Mouse (Mus musculus) adrenal gland, adult 2 months (tissue): Measurements from ENCODE around the gene Tle1. TPM values are rescaled to one million over a fixed set of nuclear protein-coding genes. Genes with fewer than 3 reads are reported as not detected.

ENCODE experiments used
- DNase-seq: peaks from one replicate; pipeline ENCODE4 v3.0.0; 2021
- polyA plus RNA-seq: library from polyadenylated mRNA; depleted of rRNA; stranded (reverse); fragments of >200 nt; gene quantifications from 2 replicates; pipeline ENCODE4 v1.2.3, GENCODE M21; 2012
- total RNA-seq, 2 experiments: library from RNA; stranded (reverse); gene quantifications; 2 replicates each; pipeline ENCODE4 v1.2.3; 2021

Tle1 gene
- total and polyA plus RNA-seq, 3 experiments = 35.1 to 38.2 (median 37.2) TPM

- DNase-seq = no peak
Observed at GRCm38 (mm10) chr4:72165765-72166164, 35.0 kb downstream of the Tle1 start.

GRCm38 (mm10) chr4:72162445-72163218 lies 38.1 kb downstream of the Tle1 start:
- no peak for DNase-seq

- no peak for DNase-seq
Observed at GRCm38 (mm10) chr4:72160102-72160511, 40.6 kb downstream of the Tle1 start.

GRCm38 (mm10) chr4:72157931-72158371 lies 42.8 kb downstream of the Tle1 start:
- peak; percentile 7 for DNase-seq

- no peak for DNase-seq
Observed at GRCm38 (mm10) chr4:72150460-72151131, 50.1 kb downstream of the Tle1 start.

GRCm38 (mm10) chr4:72146003-72146402 lies 54.7 kb downstream of the Tle1 start:
- DNase-seq = no peak

GRCm38 (mm10) chr4:72144541-72144940 lies 56.2 kb downstream of the Tle1 start:
- peak; percentile 8 for DNase-seq

- DNase-seq = no peak
Observed at GRCm38 (mm10) chr4:72140706-72141105, 60.0 kb downstream of the Tle1 start.

GRCm38 (mm10) chr4:72139475-72140120 lies 61.1 kb downstream of the Tle1 start:
- peak; percentile 5 for DNase-seq

- DNase-seq = no peak
Observed at GRCm38 (mm10) chr4:72138264-72139080, 62.2 kb downstream of the Tle1 start.

GRCm38 (mm10) chr4:72132646-72133045 lies 68.1 kb downstream of the Tle1 start:
- no peak for DNase-seq

- DNase-seq = no peak
Observed at GRCm38 (mm10) chr4:72127596-72127995, 73.1 kb downstream of the Tle1 start.

- DNase-seq = no peak
Observed at GRCm38 (mm10) chr4:72124790-72125189, 75.9 kb downstream of the Tle1 start.

- no peak for DNase-seq
Observed at GRCm38 (mm10) chr4:72122837-72123236, 77.9 kb downstream of the Tle1 start.

- no peak for DNase-seq
Observed at GRCm38 (mm10) chr4:72122343-72122742, 78.4 kb downstream of the Tle1 start.

- DNase-seq = no peak
Observed at GRCm38 (mm10) chr4:72120050-72120449, 80.7 kb downstream of the Tle1 start.

GRCm38 (mm10) chr4:72105702-72106101 lies 95.0 kb downstream of the Tle1 start:
- no peak for DNase-seq

- no peak for DNase-seq
Observed at GRCm38 (mm10) chr4:72104186-72104585, 96.5 kb downstream of the Tle1 start.

GRCm38 (mm10) chr4:72087811-72088210 lies 112.9 kb downstream of the Tle1 start:
- no peak for DNase-seq

GRCm38 (mm10) chr4:72069111-72069534 lies 131.6 kb downstream of the Tle1 start:
- DNase-seq = no peak

- DNase-seq = no peak
Observed at GRCm38 (mm10) chr4:72067937-72068336, 132.8 kb downstream of the Tle1 start.
